Mouse (Mus musculus) small intestine, adult 2 months (tissue): ENCODE measurements around the gene Rbfox1.

Source experiments
- CTCF ChIP-seq: fragments of 200-500 bp; IDR thresholded peaks from 2 replicates; pipeline ENCODE4 v1.5.1; 2012; ENCODE audit warnings: low read depth, mild to moderate bottlenecking, control low read depth, inconsistent platforms, low read length, moderate library complexity, mixed read lengths; ENCODE audit not compliant: insufficient replicate concordance, insufficient read length; ENCODE audit errors: extremely low read depth
- POLR2A ChIP-seq: fragments of 200-500 bp; IDR thresholded peaks from 2 replicates; pipeline ENCODE4 v1.6.1; 2012; ENCODE audit warnings: low read depth, mild to moderate bottlenecking, control low read depth, inconsistent platforms, low read length, moderate library complexity

DNA sequence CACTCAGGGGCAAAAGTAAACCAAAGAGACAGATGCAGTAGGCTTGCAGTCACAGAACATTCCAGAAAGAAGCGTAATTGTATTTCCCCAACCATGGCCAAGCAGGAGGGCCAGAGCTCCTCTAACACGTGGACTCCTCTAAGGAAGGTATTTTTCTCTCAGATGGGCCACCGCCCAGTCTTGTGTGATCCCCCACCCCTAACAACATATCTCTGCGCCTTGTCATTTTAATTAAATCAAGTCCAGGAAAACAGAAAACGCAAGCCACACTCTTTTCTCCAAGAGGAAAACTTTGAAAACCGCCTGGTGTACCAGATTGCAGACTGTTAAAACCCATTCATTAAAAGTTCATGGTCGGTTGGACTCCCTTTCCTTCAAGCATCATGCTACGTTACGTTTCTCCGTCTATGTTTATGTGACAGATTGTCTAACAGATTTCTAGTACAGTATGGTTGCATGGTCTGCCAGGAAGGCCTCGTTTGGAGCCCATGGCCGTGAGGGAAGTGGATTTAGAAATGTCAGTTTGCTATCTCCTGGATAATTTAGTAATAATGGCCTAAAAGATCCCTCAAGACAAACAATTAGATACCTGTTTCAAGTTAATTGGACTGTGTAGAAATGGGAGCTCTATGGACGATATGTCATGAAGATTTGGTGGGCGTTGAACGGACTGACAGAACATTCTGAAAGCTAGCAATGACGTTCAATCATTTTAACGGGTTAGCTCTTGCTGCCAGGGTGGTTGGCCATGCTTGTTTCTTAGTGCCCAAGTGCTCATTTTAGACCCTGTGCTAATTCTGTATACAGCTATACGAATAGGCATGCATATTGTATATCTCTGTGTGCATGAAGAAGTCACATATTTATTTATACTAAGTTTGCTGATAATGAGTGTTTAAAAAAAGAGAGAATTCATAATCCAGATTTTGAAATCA lies 425.9 kb downstream of the Rbfox1 start:
- no peak for TF ChIP-seq CTCF
- TF ChIP-seq POLR2A = no peak
